7 mouse cellular contexts compared by ENCODE assay signal in the genomic region with DNA sequence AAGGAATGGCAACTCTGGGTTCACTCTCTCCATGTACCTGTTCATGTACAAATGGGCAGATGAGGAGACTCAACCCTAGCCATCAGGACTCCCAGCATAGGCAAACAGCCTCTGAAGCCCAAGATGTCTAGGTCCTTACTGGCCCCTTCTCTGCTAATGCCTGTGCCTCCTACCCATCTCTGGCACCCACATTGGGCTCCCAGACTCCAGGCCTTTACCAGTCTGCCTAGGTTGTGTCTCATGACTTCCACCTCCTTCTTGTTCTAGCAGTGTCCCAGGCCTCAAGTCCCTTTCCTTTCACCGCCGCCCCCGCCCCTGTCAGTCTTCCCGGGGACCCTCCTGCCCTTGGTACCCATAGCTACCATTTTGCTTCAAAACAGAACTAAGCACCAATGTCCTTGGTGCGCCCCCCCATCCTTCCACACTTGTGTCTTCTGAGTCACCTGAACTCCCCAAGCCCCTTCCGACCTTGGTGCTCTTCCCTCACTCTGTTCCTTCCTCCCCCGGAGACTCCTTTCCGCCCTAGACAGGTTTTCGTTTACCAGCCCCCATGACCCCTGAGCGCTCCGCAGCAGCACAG. TPM values are rescaled to one million over a fixed set of nuclear protein-coding genes. Genes with fewer than 3 reads are reported as not detected.
DNase-seq lines count a peak whose midpoint lies in the region; ATAC-seq and TF ChIP-seq lines count a peak whose summit lies in the region.

No protein-coding gene starts in this region.

- H3K27ac ChIP-seq in lung, embryonic 14.5 days (ENCODE audit: low read depth) = no peak overlapping the region
- H3K27ac ChIP-seq in embryonic facial prominence, embryonic 12.5 days = no peak overlapping the region
- no peak overlapping the region for H3K27ac ChIP-seq in hindbrain, embryonic 11.5 days (ENCODE audit: low read depth, low read length)
- peak overlapping the region; percentile 55 for H3K27ac ChIP-seq in midbrain, embryonic 14.5 days (replicated peaks; ENCODE audit: low read depth, low read length)

- WGBS in lung, embryonic 14.5 days = 29% methylated on average over 11 of the region's 11 CpGs
- WGBS in embryonic facial prominence, embryonic 12.5 days = 27% methylated on average over 11 of the region's 11 CpGs
- WGBS in hindbrain, embryonic 11.5 days = 23% methylated on average over 11 of the region's 11 CpGs
- 28% methylated on average over 11 of the region's 11 CpGs for WGBS in midbrain, embryonic 14.5 days

- TF ChIP-seq CTCF in lung, embryonic 14.5 days (IDR thresholded peaks at IDR 0.05; ENCODE audit: low read depth) = no peak

- H3K36me3 ChIP-seq in lung, embryonic 14.5 days (ENCODE audit: insufficient read depth) = no peaks in the 10 kb centered on the region
- H3K36me3 ChIP-seq in embryonic facial prominence, embryonic 12.5 days = no peaks in the 10 kb centered on the region
- H3K36me3 ChIP-seq in hindbrain, embryonic 11.5 days (ENCODE audit: control insufficient read depth, insufficient read depth, low read length) = no peaks in the 10 kb centered on the region
- no peaks in the 10 kb centered on the region for H3K36me3 ChIP-seq in midbrain, embryonic 14.5 days (ENCODE audit: control insufficient read depth, insufficient read depth, low read length)

- H3K4me3 ChIP-seq in lung, embryonic 14.5 days (ENCODE audit: low read depth, low read length) = peak overlapping the region; percentile 67
- peak overlapping the region; percentile 80 for H3K4me3 ChIP-seq in embryonic facial prominence, embryonic 12.5 days
- peak overlapping the region; percentile 44 for H3K4me3 ChIP-seq in hindbrain, embryonic 11.5 days (ENCODE audit: low read depth, low read length)
- H3K4me3 ChIP-seq in midbrain, embryonic 14.5 days (replicated peaks; ENCODE audit: low read depth, low read length) = peak overlapping the region; percentile 69

- H3K9ac ChIP-seq in lung, embryonic 14.5 days = peak overlapping the region; percentile 68
- H3K9ac ChIP-seq in embryonic facial prominence, embryonic 12.5 days = peak overlapping the region; percentile 60
- peak overlapping the region; percentile 63 for H3K9ac ChIP-seq in hindbrain, embryonic 11.5 days (ENCODE audit: low read depth, low read length)
- peak overlapping the region; percentile 70 for H3K9ac ChIP-seq in midbrain, embryonic 14.5 days (replicated peaks; ENCODE audit: low read length)

- peaks cover 8% of the 10 kb centered on the region for H3K4me1 ChIP-seq in lung, embryonic 14.5 days (ENCODE audit: insufficient read depth)
- peaks cover 12% of the 10 kb centered on the region for H3K4me1 ChIP-seq in embryonic facial prominence, embryonic 12.5 days
- no peaks in the 10 kb centered on the region for H3K4me1 ChIP-seq in hindbrain, embryonic 11.5 days (replicated peaks; ENCODE audit: control insufficient read depth, insufficient read depth, low read length)
- H3K4me1 ChIP-seq in midbrain, embryonic 14.5 days (ENCODE audit: control insufficient read depth, insufficient read depth, low read length) = peaks cover 11% of the 10 kb centered on the region; the same call in 1 of the 2 replicates

- H3K27me3 ChIP-seq in lung, embryonic 14.5 days (ENCODE audit: insufficient read depth, low read length) = 0 out of 2 replicates have a peak, but pooled peaks cover 2% of the 10 kb centered on the region
- peaks cover 10% of the 10 kb centered on the region for H3K27me3 ChIP-seq in embryonic facial prominence, embryonic 12.5 days
- H3K27me3 ChIP-seq in hindbrain, embryonic 11.5 days (ENCODE audit: control insufficient read depth, insufficient read depth, low read length) = peaks cover 8% of the 10 kb centered on the region
- H3K27me3 ChIP-seq in midbrain, embryonic 14.5 days (ENCODE audit: control insufficient read depth, insufficient read depth, low read length) = no peaks in the 10 kb centered on the region

- H3K4me2 ChIP-seq in lung, embryonic 14.5 days = peak overlapping the region; percentile 81
- peak overlapping the region; percentile 85 for H3K4me2 ChIP-seq in embryonic facial prominence, embryonic 12.5 days (replicated peaks)
- H3K4me2 ChIP-seq in hindbrain, embryonic 11.5 days (replicated peaks; ENCODE audit: low read depth, low read length) = peak overlapping the region; percentile 90
- peak overlapping the region; percentile 71 for H3K4me2 ChIP-seq in midbrain, embryonic 14.5 days (ENCODE audit: low read length)

- no peak for ATAC-seq in lung, embryonic 14.5 days (ENCODE audit: insufficient read depth)
- ATAC-seq in embryonic facial prominence, embryonic 12.5 days (ENCODE audit: insufficient number of reproducible peaks, insufficient read depth, low FRiP score, low TSS enrichment) = no peak; the same call in 1 of the 2 replicates
- no peak for ATAC-seq in hindbrain, embryonic 11.5 days (ENCODE audit: low FRiP score)
- ATAC-seq in midbrain, embryonic 14.5 days (ENCODE audit: low FRiP score, low TSS enrichment) = no peak

- H3K9me3 ChIP-seq in lung, embryonic 14.5 days (ENCODE audit: low read depth, low read length) = no peaks in the 10 kb centered on the region
- no peaks in the 10 kb centered on the region for H3K9me3 ChIP-seq in embryonic facial prominence, embryonic 12.5 days
- no peaks in the 10 kb centered on the region for H3K9me3 ChIP-seq in hindbrain, embryonic 11.5 days (ENCODE audit: control insufficient read depth, low read length)
- no peaks in the 10 kb centered on the region for H3K9me3 ChIP-seq in midbrain, embryonic 14.5 days (ENCODE audit: control insufficient read depth, low read length)

- DNase-seq in lung, embryonic 14.5 days = no peak
- DNase-seq in lung, postnatal 25 days (ENCODE audit: low spot score) = no peak
- no peak for DNase-seq in hindbrain, embryonic 11.5 days (ENCODE audit: low spot score)
- DNase-seq in midbrain, embryonic 14.5 days = no peak
- DNase-seq in thymus, postnatal 14 days = no peak
- DNase-seq in embryo, embryonic 11 days = no peak

RNA-seq across cellular contexts. Expression of a gene that starts 0.7 kb away (rescaled TPM):
- 3.8 and 3.9 TPM in 2 replicates for polyA plus RNA-seq in lung, embryonic 14.5 days (2014; fragmentation: Nextera tagmentation; extraction: Ambion mirVana)
- 9.2 and 9.9 TPM in 2 replicates for polyA plus RNA-seq in embryonic facial prominence, embryonic 12.5 days (2016; fragmentation: Nextera tagmentation; extraction: Ambion mirVana)
- 2.1 TPM in 2 replicates for polyA plus RNA-seq in hindbrain, embryonic 11.5 days (2014; fragmentation: Nextera tagmentation; extraction: Ambion mirVana)
- polyA plus RNA-seq in midbrain, embryonic 14.5 days (2014; fragmentation: Nextera tagmentation; extraction: Ambion mirVana) = 4.0 and 5.8 TPM in 2 replicates

RNA-seq across cellular contexts. Expression of a gene that starts 29.1 kb away (rescaled TPM):
- 39.8 and 40.5 TPM in 2 replicates for polyA plus RNA-seq in lung, embryonic 14.5 days (2014; fragmentation: Nextera tagmentation; extraction: Ambion mirVana)
- 58.8 and 65.3 TPM in 2 replicates for polyA plus RNA-seq in embryonic facial prominence, embryonic 12.5 days (2016; fragmentation: Nextera tagmentation; extraction: Ambion mirVana)
- 68.2 and 71.5 TPM in 2 replicates for polyA plus RNA-seq in hindbrain, embryonic 11.5 days (2014; fragmentation: Nextera tagmentation; extraction: Ambion mirVana)
- 45.5 and 65.6 TPM in 2 replicates for polyA plus RNA-seq in midbrain, embryonic 14.5 days (2014; fragmentation: Nextera tagmentation; extraction: Ambion mirVana)

RNA-seq across cellular contexts. Expression of a gene that starts 34.3 kb away (rescaled TPM):
- 11.2 and 13.1 TPM in 2 replicates for polyA plus RNA-seq in lung, embryonic 14.5 days (2014; fragmentation: Nextera tagmentation; extraction: Ambion mirVana)
- polyA plus RNA-seq in embryonic facial prominence, embryonic 12.5 days (2016; fragmentation: Nextera tagmentation; extraction: Ambion mirVana) = 15.9 and 19.6 TPM in 2 replicates
- 13.2 and 15.8 TPM in 2 replicates for polyA plus RNA-seq in hindbrain, embryonic 11.5 days (2014; fragmentation: Nextera tagmentation; extraction: Ambion mirVana)
- 11.0 and 22.9 TPM in 2 replicates for polyA plus RNA-seq in midbrain, embryonic 14.5 days (2014; fragmentation: Nextera tagmentation; extraction: Ambion mirVana)
